Mouse (Mus musculus): Measurements from ENCODE around the gene Tgfbr2. TPM values are rescaled to one million over a fixed set of nuclear protein-coding genes. Genes with fewer than 3 reads are reported as not detected.

Gene Tgfbr2
- polyA plus RNA-seq, 1 experiment = 45.8 TPM

- Histone ChIP-seq H3K36me3 (ENCODE audit: control insufficient read depth, insufficient read depth, low read length) (no peaks in the 10 kb centered on the region), H3K4me1 (ENCODE audit: control insufficient read depth, insufficient read depth, low read length) (no peaks in the 10 kb centered on the region; the same call in 1 of the 2 replicates), H3K4me3 (ENCODE audit: insufficient read depth, low read depth, low read length) (no peak overlapping the region), H3K27ac (ENCODE audit: insufficient read depth, low read depth, low read length) (no peak overlapping the region), H3K27me3 (replicated peaks; ENCODE audit: control insufficient read depth, insufficient read depth, low read length) (no peaks in the 10 kb centered on the region)
- TF ChIP-seq CTCF (conservative IDR thresholded peaks at IDR 0.05; ENCODE audit: insufficient read depth, insufficient read length, low read depth, low read length) (no peak), POLR2A (IDR thresholded peaks at IDR 0.05; ENCODE audit: low read depth, low read length) (no peak)
- no peak for DNase-seq
- 37% methylated on average over 6 of the region's 6 CpGs for WGBS
Observed at GRCm38 (mm10) chr9:116169067-116169466, 6.1 kb downstream of the Tgfbr2 start.

- TF ChIP-seq CTCF (conservative IDR thresholded peaks at IDR 0.05; ENCODE audit: insufficient read depth, insufficient read length, low read depth, low read length) (no peak), POLR2A (IDR thresholded peaks at IDR 0.05; ENCODE audit: low read depth, low read length) (no peak)
- H3K27me3 ChIP-seq (replicated peaks; ENCODE audit: control insufficient read depth, insufficient read depth, low read length) = no peaks in the 10 kb centered on the region
- H3K36me3 ChIP-seq (ENCODE audit: control insufficient read depth, insufficient read depth, low read length) = no peaks in the 10 kb centered on the region
- WGBS = 60% methylated on average over 6 of the region's 6 CpGs
- H3K4me1 ChIP-seq (ENCODE audit: control insufficient read depth, insufficient read depth, low read length) = no peaks in the 10 kb centered on the region; the same call in 1 of the 2 replicates
- H3K27ac ChIP-seq (ENCODE audit: insufficient read depth, low read depth, low read length) = peak overlapping the region; percentile 39; the same call in 1 of the 2 replicates
- H3K4me3 ChIP-seq (ENCODE audit: insufficient read depth, low read depth, low read length) = no peak overlapping the region
- no peak for DNase-seq
Observed at GRCm38 (mm10) chr9:116167304-116167880, 7.8 kb downstream of the Tgfbr2 start.

GRCm38 (mm10) chr9:116166363-116166762 lies 8.8 kb downstream of the Tgfbr2 start:
- WGBS = 45% methylated on average over 6 of the region's 6 CpGs
- H3K4me1 ChIP-seq (ENCODE audit: control insufficient read depth, insufficient read depth, low read length) = peaks cover 4% of the 10 kb centered on the region; the same call in 1 of the 2 replicates
- TF ChIP-seq POLR2A (IDR thresholded peaks at IDR 0.05; ENCODE audit: low read depth, low read length) (no peak), CTCF (conservative IDR thresholded peaks at IDR 0.05; ENCODE audit: insufficient read depth, insufficient read length, low read depth, low read length) (no peak)
- H3K27me3 ChIP-seq (replicated peaks; ENCODE audit: control insufficient read depth, insufficient read depth, low read length) = no peaks in the 10 kb centered on the region
- no peak for DNase-seq
- H3K4me3 ChIP-seq (ENCODE audit: insufficient read depth, low read depth, low read length) = no peak overlapping the region
- no peaks in the 10 kb centered on the region for H3K36me3 ChIP-seq (ENCODE audit: control insufficient read depth, insufficient read depth, low read length)
- 0 out of 2 replicates have a peak overlapping the region, but pooled peaks have one; percentile 37 for H3K27ac ChIP-seq (ENCODE audit: insufficient read depth, low read depth, low read length)

GRCm38 (mm10) chr9:116163883-116164282 lies 11.3 kb downstream of the Tgfbr2 start:
- Histone ChIP-seq H3K27ac (ENCODE audit: insufficient read depth, low read depth, low read length) (no peak overlapping the region), H3K27me3 (replicated peaks; ENCODE audit: control insufficient read depth, insufficient read depth, low read length) (no peaks in the 10 kb centered on the region), H3K4me1 (ENCODE audit: control insufficient read depth, insufficient read depth, low read length) (peaks cover 9% of the 10 kb centered on the region; the same call in 1 of the 2 replicates), H3K4me3 (ENCODE audit: insufficient read depth, low read depth, low read length) (no peak overlapping the region), H3K36me3 (ENCODE audit: control insufficient read depth, insufficient read depth, low read length) (no peaks in the 10 kb centered on the region)
- TF ChIP-seq POLR2A (IDR thresholded peaks at IDR 0.05; ENCODE audit: low read depth, low read length) = no peak
- no peak for DNase-seq
- WGBS = 72% methylated on average over 6 of the region's 6 CpGs

- Histone ChIP-seq H3K27ac (ENCODE audit: insufficient read depth, low read depth, low read length) (no peak overlapping the region), H3K4me1 (ENCODE audit: control insufficient read depth, insufficient read depth, low read length) (peaks cover 9% of the 10 kb centered on the region; the same call in 1 of the 2 replicates), H3K4me3 (ENCODE audit: insufficient read depth, low read depth, low read length) (no peak overlapping the region), H3K27me3 (replicated peaks; ENCODE audit: control insufficient read depth, insufficient read depth, low read length) (no peaks in the 10 kb centered on the region), H3K36me3 (ENCODE audit: control insufficient read depth, insufficient read depth, low read length) (no peaks in the 10 kb centered on the region)
- 93% methylated on average over 7 of the region's 7 CpGs for WGBS
- DNase-seq = no peak
- TF ChIP-seq CTCF (conservative IDR thresholded peaks at IDR 0.05; ENCODE audit: insufficient read depth, insufficient read length, low read depth, low read length) (no peak), POLR2A (IDR thresholded peaks at IDR 0.05; ENCODE audit: low read depth, low read length) (no peak)
Observed at GRCm38 (mm10) chr9:116162866-116163374, 12.2 kb downstream of the Tgfbr2 start.

GRCm38 (mm10) chr9:116160860-116161259 lies 14.3 kb downstream of the Tgfbr2 start:
- Histone ChIP-seq H3K27ac (ENCODE audit: insufficient read depth, low read depth, low read length) (peak overlapping the region; percentile 55; the same call in 1 of the 2 replicates), H3K4me3 (ENCODE audit: insufficient read depth, low read depth, low read length) (no peak overlapping the region), H3K27me3 (replicated peaks; ENCODE audit: control insufficient read depth, insufficient read depth, low read length) (no peaks in the 10 kb centered on the region), H3K4me1 (ENCODE audit: control insufficient read depth, insufficient read depth, low read length) (peaks cover 11% of the 10 kb centered on the region; the same call in 1 of the 2 replicates), H3K36me3 (ENCODE audit: control insufficient read depth, insufficient read depth, low read length) (no peaks in the 10 kb centered on the region)
- 63% methylated on average over 7 of the region's 7 CpGs for WGBS
- no peak for DNase-seq
- TF ChIP-seq POLR2A (IDR thresholded peaks at IDR 0.05; ENCODE audit: low read depth, low read length) (no peak), CTCF (conservative IDR thresholded peaks at IDR 0.05; ENCODE audit: insufficient read depth, insufficient read length, low read depth, low read length) (no peak)

GRCm38 (mm10) chr9:116160067-116160466 lies 15.1 kb downstream of the Tgfbr2 start:
- Histone ChIP-seq H3K4me1 (ENCODE audit: control insufficient read depth, insufficient read depth, low read length) (peaks cover 11% of the 10 kb centered on the region; the same call in 1 of the 2 replicates), H3K4me3 (ENCODE audit: insufficient read depth, low read depth, low read length) (no peak overlapping the region), H3K27me3 (replicated peaks; ENCODE audit: control insufficient read depth, insufficient read depth, low read length) (no peaks in the 10 kb centered on the region), H3K27ac (ENCODE audit: insufficient read depth, low read depth, low read length) (no peak overlapping the region), H3K36me3 (ENCODE audit: control insufficient read depth, insufficient read depth, low read length) (no peaks in the 10 kb centered on the region)
- DNase-seq = no peak
- WGBS = 84% methylated on average over 3 of the region's 3 CpGs
- TF ChIP-seq POLR2A (IDR thresholded peaks at IDR 0.05; ENCODE audit: low read depth, low read length) (no peak), CTCF (conservative IDR thresholded peaks at IDR 0.05; ENCODE audit: insufficient read depth, insufficient read length, low read depth, low read length) (no peak)

Measured in kidney, adult 2 months (tissue).